Mouse (Mus musculus) liver, embryonic 12.5 days (tissue): ENCODE results near the gene Ap4m1. TPM values are rescaled to one million over a fixed set of nuclear protein-coding genes. Genes with fewer than 3 reads are reported as not detected.
"Not testable (repeated sequence)": the region's sequence is repeated elsewhere in the genome, so short reads cannot be mapped to it uniquely, and the experiment has no call there.

Source experiments
- ATAC-seq: fragments of 200-750 bp; cut with Nextera tagmentation; 2 replicates; pipeline ENCODE4 v1.8.0; 2017; ENCODE audit warnings: moderate number of reproducible peaks, mild to moderate bottlenecking, moderate library complexity
- H3K27ac ChIP-seq: fragments of 300-500 bp; sonication (generic); 2 replicates; pipeline ENCODE4 v1.5.1; 2016; ENCODE audit warnings: mild to moderate bottlenecking
- H3K27me3 ChIP-seq: fragments of 300-500 bp; sonication (generic); replicated peaks from 2 replicates; pipeline ENCODE4 v1.6.1; 2016; ENCODE audit warnings: mild to moderate bottlenecking, moderate library complexity
- H3K36me3 ChIP-seq: fragments of 300-500 bp; sonication (generic); 2 replicates; pipeline ENCODE4 v1.6.1; 2016; ENCODE audit warnings: mild to moderate bottlenecking, moderate library complexity
- H3K4me1 ChIP-seq: fragments of 300-500 bp; sonication (generic); 2 replicates; pipeline ENCODE4 v1.6.1; 2016
- H3K4me2 ChIP-seq: fragments of 300-500 bp; sonication (generic); 2 replicates; pipeline ENCODE4 v1.6.1; 2016; ENCODE audit warnings: mild to moderate bottlenecking, moderate library complexity
- H3K4me3 ChIP-seq: fragments of 300-500 bp; sonication (generic); 2 replicates; pipeline ENCODE4 v1.5.1; 2016; ENCODE audit warnings: mild to moderate bottlenecking, moderate library complexity
- H3K9ac ChIP-seq: fragments of 300-500 bp; sonication (generic); 2 replicates; pipeline ENCODE4 v1.6.1; 2016; ENCODE audit warnings: mild to moderate bottlenecking, moderate library complexity
- H3K9me3 ChIP-seq: fragments of 300-500 bp; sonication (generic); replicated peaks from 2 replicates; pipeline ENCODE4 v1.6.1; 2016; ENCODE audit warnings: mild to moderate bottlenecking, moderate library complexity
- WGBS: fragments of 180-500 bp; shearing (Covaris S2); methylation state at CpG from one replicate; pipeline ENCODE4 v1.1.7; 2016; ENCODE audit not compliant: insufficient replicate concordance; 5-methylcytosine and 5-hydroxymethylcytosine counted together
- microRNA counts: library from miRNA; unstranded; fragments of <30 nt; microRNA quantifications from one replicate; lab custom pipeline; 2017
- microRNA-seq: library from miRNA; unstranded; fragments of <30 nt; microRNA quantifications from one replicate; pipeline ENCODE4, GENCODE M21; 2017
- polyA plus RNA-seq: library from polyadenylated mRNA; unstranded; fragments of >200 nt; fragmentation: Nextera tagmentation; extraction: Ambion mirVana; gene quantifications from 2 replicates; pipeline ENCODE4 v1.2.1, GENCODE M21; 2016

Ap4m1 gene
- polyA plus RNA-seq, 1 experiment from 2014 or later, result 7.9 TPM

DNA sequence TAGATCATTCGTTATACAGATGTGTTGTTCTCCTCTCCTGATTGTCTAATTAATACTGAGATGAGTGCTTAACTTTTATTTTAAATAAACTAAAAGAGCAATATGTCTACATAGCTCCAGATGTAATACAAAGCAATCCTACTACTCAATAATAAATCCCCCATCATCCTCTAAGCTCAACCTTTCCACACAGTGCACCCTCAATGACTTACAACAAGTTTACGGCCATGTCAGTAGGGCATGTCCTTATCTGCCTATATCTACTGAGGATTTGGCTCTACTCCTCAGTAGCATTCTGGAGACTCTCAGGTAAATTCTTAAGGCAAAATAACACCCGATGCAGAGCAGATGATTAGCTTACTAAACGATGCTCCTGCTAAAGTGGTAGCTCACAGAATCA is 36.1 kb downstream of the Ap4m1 start:
- H3K27me3 ChIP-seq, result no peaks in the 10 kb centered on the region
- H3K4me2 ChIP-seq, result no peak overlapping the region
- no peak overlapping the region for H3K27ac ChIP-seq
- H3K9ac ChIP-seq, result no peak overlapping the region
- ATAC-seq, result no peak
- no peaks in the 10 kb centered on the region for H3K36me3 ChIP-seq
- no peaks in the 10 kb centered on the region for H3K4me1 ChIP-seq
- no peak overlapping the region for H3K4me3 ChIP-seq
- 66% methylated on average over 4 of the region's 4 CpGs for WGBS
- peaks cover 8% of the 10 kb centered on the region; the same call in 1 of the 2 replicates for H3K9me3 ChIP-seq

DNA sequence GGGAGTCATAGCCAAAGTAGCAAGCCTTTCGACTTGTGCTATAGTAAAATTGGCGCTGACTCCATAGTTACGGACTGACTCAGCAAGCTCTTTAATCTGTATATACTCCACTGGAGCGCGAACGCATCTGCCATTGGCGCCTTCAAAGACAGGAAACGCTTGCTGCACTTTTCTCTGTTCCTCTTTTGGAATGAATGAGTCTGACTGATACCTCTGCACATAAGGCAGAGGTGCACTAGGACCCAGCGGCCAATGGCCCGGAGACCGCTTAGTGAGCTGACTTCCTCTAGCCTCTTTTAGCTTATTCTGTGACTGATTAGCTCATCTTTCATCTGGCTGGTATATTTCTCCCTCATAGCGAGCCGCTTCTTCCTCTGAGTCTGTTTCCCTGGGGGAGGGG is 44.8 kb downstream of the Ap4m1 start:
- H3K27me3 ChIP-seq, H3K4me3 ChIP-seq, H3K4me1 ChIP-seq, H3K36me3 ChIP-seq, ATAC-seq, H3K9ac ChIP-seq, H3K4me2 ChIP-seq, H3K27ac ChIP-seq: not testable (repeated sequence)
- 84% methylated on average over 13 of the region's 13 CpGs for WGBS
- peaks cover 28% of the 10 kb centered on the region for H3K9me3 ChIP-seq

DNA sequence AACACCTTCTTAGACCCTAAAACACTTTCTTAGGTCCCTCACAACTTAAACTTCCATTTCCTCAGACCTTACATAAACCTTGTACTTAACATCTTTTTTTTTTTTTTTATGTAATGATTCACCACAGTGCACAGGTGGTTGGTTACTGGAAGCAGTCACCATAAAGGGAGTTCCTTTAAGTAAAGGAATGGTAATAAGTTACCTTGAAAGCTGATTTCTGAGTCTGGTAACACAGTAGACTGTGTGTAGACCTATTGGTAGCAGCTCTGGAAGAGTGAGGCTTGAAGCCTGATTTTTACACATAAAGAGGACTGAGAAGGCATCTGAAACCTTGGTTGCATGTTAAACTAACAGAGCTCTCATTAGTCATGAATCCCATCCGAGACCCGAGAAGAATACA is 48.1 kb downstream of the Ap4m1 start:
- WGBS, result 51% methylated on average over 2 of the region's 2 CpGs
- no peak overlapping the region for H3K27ac ChIP-seq
- H3K4me1 ChIP-seq, result no peaks in the 10 kb centered on the region
- no peak overlapping the region for H3K4me2 ChIP-seq
- no peak overlapping the region for H3K4me3 ChIP-seq
- no peak overlapping the region for H3K9ac ChIP-seq
- H3K27me3 ChIP-seq, result no peaks in the 10 kb centered on the region
- H3K9me3 ChIP-seq, result peaks cover 27% of the 10 kb centered on the region
- ATAC-seq, result no peak
- no peaks in the 10 kb centered on the region for H3K36me3 ChIP-seq

DNA sequence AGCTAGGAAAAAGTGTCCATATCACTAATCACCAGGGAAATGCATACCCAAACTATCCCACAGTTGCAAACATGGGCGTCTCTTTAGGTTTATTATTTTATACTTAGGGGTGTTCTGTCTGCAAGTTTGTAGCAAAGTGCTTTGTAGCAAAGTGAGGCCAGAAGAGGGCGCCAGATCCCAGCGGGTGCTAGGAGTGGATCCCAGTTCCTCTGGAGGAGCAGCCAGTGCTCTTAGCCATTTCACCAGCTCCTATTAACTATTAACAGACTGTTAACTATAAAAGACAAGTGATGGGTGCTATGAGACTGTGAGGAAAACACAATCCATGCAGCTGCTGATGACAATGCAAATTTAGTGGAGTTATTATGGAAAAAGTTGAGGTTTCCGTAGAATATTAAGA is 50.3 kb downstream of the Ap4m1 start:
- no peak for ATAC-seq
- Histone ChIP-seq H3K9me3 (peaks cover 6% of the 10 kb centered on the region; the same call in 1 of the 2 replicates), H3K4me3 (no peak overlapping the region), H3K4me2 (no peak overlapping the region), H3K27ac (no peak overlapping the region), H3K9ac (no peak overlapping the region), H3K36me3 (no peaks in the 10 kb centered on the region), H3K4me1 (no peaks in the 10 kb centered on the region), H3K27me3 (no peaks in the 10 kb centered on the region)
- WGBS, result 22% methylated on average over 4 of the region's 4 CpGs

DNA sequence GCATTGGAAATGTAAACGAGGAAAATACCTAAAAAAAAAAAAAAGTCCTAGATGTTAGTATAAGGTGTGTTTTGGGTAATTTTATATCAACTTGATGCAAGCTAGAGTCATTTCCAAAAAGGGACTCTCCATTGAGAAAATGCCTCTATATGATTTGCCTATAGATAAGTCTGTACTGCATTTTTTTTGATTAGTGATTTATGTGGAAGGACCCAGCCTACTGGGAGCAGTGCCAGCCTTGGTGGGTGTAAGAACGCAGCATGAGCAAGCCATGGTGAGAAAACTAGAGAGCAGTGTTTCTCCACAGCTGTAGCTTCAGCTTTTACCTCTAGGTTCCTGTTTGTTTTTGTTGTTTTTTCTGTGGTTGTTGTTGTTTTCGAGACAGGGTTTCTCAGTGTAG is 51.5 kb downstream of the Ap4m1 start:
- Histone ChIP-seq H3K9me3 (no peaks in the 10 kb centered on the region), H3K27ac (no peak overlapping the region), H3K4me1 (no peaks in the 10 kb centered on the region), H3K4me3 (no peak overlapping the region), H3K36me3 (no peaks in the 10 kb centered on the region), H3K27me3 (no peaks in the 10 kb centered on the region), H3K4me2 (no peak overlapping the region), H3K9ac (no peak overlapping the region)
- WGBS, result 46% methylated on average over 3 of the region's 3 CpGs
- no peak for ATAC-seq

DNA sequence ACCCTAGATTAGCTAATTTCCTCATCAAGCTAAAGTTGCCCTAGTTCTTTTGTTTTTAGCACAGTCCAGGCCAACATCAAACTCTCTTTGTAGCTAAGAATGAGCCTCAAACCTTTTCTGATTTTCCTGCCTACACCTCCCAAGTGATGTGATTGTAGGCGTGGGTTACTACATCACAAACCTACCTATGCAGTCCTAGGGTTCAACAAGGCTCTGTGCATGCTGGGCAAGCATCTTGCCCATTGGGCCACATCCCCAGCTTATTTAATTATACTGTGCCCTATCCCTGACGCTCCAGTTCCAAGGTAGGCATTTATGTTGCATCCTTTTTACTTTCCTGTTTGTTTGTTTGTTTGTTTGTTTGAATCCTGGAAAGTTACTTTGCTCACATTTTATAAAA is 53.9 kb downstream of the Ap4m1 start, which contains the start of gene Nxpe5:
Gene Nxpe5, plus strand, starts transcription at position 199 of the 400 bp plus-strand sequence.
- H3K27ac ChIP-seq, result no peak within 1 kb of the TSS
- H3K36me3 ChIP-seq, result no peaks in the 10 kb centered on the region
- ATAC-seq, result no peak
- no peaks in the 10 kb centered on the region for H3K4me1 ChIP-seq
- H3K9ac ChIP-seq, result no peak within 1 kb of the TSS
- no peak within 1 kb of the TSS for H3K4me3 ChIP-seq
- H3K27me3 ChIP-seq, result no peaks in the 10 kb centered on the region
- no peak within 1 kb of the TSS for H3K4me2 ChIP-seq
- WGBS, result 48% methylated on average over 2 of the region's 2 CpGs
- H3K9me3 ChIP-seq, result no peaks in the 10 kb centered on the region

DNA sequence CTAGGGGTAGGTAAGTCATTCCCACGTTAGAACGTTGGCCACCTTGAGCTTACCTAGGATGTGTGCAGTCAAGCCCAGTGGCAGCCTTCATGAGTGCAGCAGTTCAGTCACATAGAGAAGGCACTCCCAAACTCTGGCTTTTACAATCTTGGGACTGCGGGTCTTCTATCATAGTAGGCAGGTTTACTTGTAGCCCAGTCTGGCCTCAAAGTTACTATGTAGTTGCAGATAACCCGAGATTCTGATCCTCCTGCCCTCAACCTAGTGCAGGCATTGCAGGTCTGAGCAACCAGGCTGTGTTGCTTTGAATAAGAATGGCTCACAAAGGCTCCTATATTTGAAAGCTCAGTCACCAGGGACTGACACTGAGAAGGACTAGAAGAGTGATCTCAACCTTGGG is 54.7 kb downstream of the Ap4m1 start:
- H3K27me3 ChIP-seq, result no peaks in the 10 kb centered on the region
- 43% methylated on average over 4 of the region's 4 CpGs for WGBS
- H3K27ac ChIP-seq, result no peak overlapping the region
- no peak overlapping the region for H3K9ac ChIP-seq
- no peaks in the 10 kb centered on the region for H3K36me3 ChIP-seq
- H3K4me3 ChIP-seq, result no peak overlapping the region
- H3K9me3 ChIP-seq, result no peaks in the 10 kb centered on the region
- H3K4me1 ChIP-seq, result no peaks in the 10 kb centered on the region
- no peak for ATAC-seq
- no peak overlapping the region for H3K4me2 ChIP-seq

DNA sequence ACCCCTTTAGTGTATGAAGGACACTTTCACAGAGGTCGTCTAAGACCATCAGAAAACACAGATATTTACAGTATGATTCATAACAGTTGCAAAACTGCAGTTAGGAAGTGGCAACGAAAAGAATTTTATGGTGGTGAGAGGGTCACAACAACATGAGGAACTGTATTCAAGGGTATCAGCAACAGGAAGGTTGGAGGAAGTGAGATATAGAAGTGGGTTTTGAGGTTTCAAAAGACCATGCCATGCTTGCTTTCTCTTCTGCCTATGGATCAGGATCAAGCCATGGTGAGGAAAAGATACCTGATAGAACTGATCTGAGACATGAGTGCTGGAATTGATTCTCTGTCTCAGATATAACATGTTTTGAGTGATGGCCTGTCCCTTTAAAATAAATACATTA is 55.6 kb downstream of the Ap4m1 start:
- Histone ChIP-seq H3K27ac (no peak overlapping the region), H3K4me2 (no peak overlapping the region), H3K4me1 (no peaks in the 10 kb centered on the region), H3K27me3 (no peaks in the 10 kb centered on the region), H3K9me3 (no peaks in the 10 kb centered on the region), H3K4me3 (no peak overlapping the region), H3K9ac (no peak overlapping the region), H3K36me3 (no peaks in the 10 kb centered on the region)
- no peak for ATAC-seq
- 9% methylated on average over 2 of the region's 2 CpGs for WGBS

DNA sequence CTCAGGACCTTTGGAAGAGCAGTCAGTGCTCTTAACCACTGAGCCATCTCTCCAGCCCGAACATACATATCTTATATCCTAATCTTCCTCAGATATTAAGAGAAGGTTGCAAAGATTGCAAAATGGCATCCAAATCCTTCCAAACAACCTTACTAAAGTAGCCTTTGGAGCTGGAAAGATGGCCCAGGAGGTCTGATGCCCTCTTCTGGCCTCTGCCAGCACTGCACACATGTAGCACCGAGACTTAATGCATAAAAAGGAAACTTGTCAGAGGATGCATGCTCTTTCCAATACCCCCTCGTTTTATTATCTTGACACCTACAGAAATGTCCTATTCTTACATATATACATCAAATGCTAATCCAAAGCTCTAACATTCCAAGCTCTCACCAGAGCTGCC is 56.2 kb downstream of the Ap4m1 start:
- H3K27ac ChIP-seq, result no peak overlapping the region
- H3K9ac ChIP-seq, result no peak overlapping the region
- WGBS, result 25% methylated on average over 3 of the region's 3 CpGs

DNA sequence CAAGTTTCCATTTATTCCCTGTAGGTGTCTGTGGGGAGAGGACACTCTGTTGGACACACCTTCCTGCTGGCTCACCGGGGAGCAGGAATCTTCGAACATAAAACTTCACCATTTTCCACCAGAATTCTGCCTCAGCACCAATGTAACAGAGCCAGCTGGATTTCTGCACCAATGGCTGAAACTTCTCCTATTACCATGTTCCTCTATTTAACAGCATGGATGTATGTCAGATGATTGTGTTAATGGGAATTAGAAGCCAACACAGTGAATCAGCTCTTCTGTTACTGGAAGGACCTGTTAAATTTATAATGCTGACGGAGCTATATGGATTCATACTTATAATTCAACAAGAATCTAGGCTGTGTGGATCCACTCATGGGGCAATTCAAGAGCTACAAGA is 57.7 kb downstream of the Ap4m1 start:
- Histone ChIP-seq H3K9ac (no peak overlapping the region), H3K4me1 (no peaks in the 10 kb centered on the region), H3K27me3 (no peaks in the 10 kb centered on the region), H3K36me3 (no peaks in the 10 kb centered on the region), H3K4me3 (no peak overlapping the region), H3K9me3 (no peaks in the 10 kb centered on the region), H3K27ac (no peak overlapping the region), H3K4me2 (no peak overlapping the region)
- WGBS, result 76% methylated on average over 3 of the region's 3 CpGs
- ATAC-seq, result no peak

More for the DNA sequence above, 56.2 kb downstream of the Ap4m1 start:
- Histone ChIP-seq H3K27me3 (no peaks in the 10 kb centered on the region), H3K4me1 (no peaks in the 10 kb centered on the region), H3K36me3 (no peaks in the 10 kb centered on the region), H3K9me3 (no peaks in the 10 kb centered on the region), H3K4me3 (no peak overlapping the region), H3K4me2 (no peak overlapping the region)
- no peak for ATAC-seq

MicroRNAs encoded within 50 kb of the gene (microRNA counts, 519-probe panel; counts per million panel counts)
- microRNA mmu-miR-106b (lab: Ali Mortazavi, UCI), result 5,348 counts per million, percentile 87 among the panel's probes with 10 or more counts
- microRNA mmu-miR-25 (lab: Ali Mortazavi, UCI), result 8,149 counts per million, percentile 99 among the panel's probes with 10 or more counts
- 6,088 counts per million, percentile 92 among the panel's probes with 10 or more counts for microRNA mmu-miR-93 (lab: Ali Mortazavi, UCI)

Small RNA genes lying within 50 kb of the gene (microRNA-seq; reads per million reads assigned to microRNA genes)
- 13,254 reads per million, percentile 95 among the genes with 10 or more reads in this experiment for gene Mir106b
- 1,463 reads per million, percentile 78 among the genes with 10 or more reads in this experiment for gene Mir25
- 23,269 reads per million, percentile 97 among the genes with 10 or more reads in this experiment for gene Mir93

Other genes with a start within 250 kb of the Ap4m1 start
- gene Gjc3, start 208.9 kb upstream of the Ap4m1 start, polyA plus RNA-seq, result not detected in 2 replicates
- gene Azgp1, start 190.5 kb upstream of the Ap4m1 start, polyA plus RNA-seq, result not detected in 2 replicates
- gene Smok3a, start 150.7 kb upstream of the Ap4m1 start, polyA plus RNA-seq, result not detected in 2 replicates
- not detected in 2 replicates for gene Smok3b, start 150.6 kb upstream of the Ap4m1 start, polyA plus RNA-seq
- gene Smok3c, start 118.8 kb upstream of the Ap4m1 start, polyA plus RNA-seq, result not detected in 2 replicates
- gene Zkscan1, start 86.9 kb upstream of the Ap4m1 start, polyA plus RNA-seq, result 7.3 and 8.2 TPM in 2 replicates
- 19.0 and 19.6 TPM in 2 replicates for gene Zscan21, start 55.1 kb upstream of the Ap4m1 start, polyA plus RNA-seq
- 4.8 and 5.7 TPM in 2 replicates for gene Zfp113, start 16.3 kb upstream of the Ap4m1 start, polyA plus RNA-seq
- 181 and 191 TPM in 2 replicates for gene Cops6, start 10.9 kb upstream of the Ap4m1 start, polyA plus RNA-seq
- gene Mcm7, start 420 bp downstream of the Ap4m1 start, polyA plus RNA-seq, result 268 and 271 TPM in 2 replicates
- 58.0 and 58.2 TPM in 2 replicates for gene Taf6, start 15.4 kb downstream of the Ap4m1 start, polyA plus RNA-seq
- gene Cnpy4, start 15.5 kb downstream of the Ap4m1 start, polyA plus RNA-seq, result 20.3 and 21.3 TPM in 2 replicates
- 4.3 TPM in 2 replicates for gene Mblac1, start 22.3 kb downstream of the Ap4m1 start, polyA plus RNA-seq
- gene Nxpe5, start 53.9 kb downstream of the Ap4m1 start, polyA plus RNA-seq, result not detected in 2 replicates
- 31.3 and 31.8 TPM in 2 replicates for gene Lamtor4, start 83.5 kb downstream of the Ap4m1 start, polyA plus RNA-seq
- 8.7 and 8.9 TPM in 2 replicates for gene BC037034, start 92.0 kb downstream of the Ap4m1 start, polyA plus RNA-seq
- 0.18 and 0.32 TPM in 2 replicates for gene Gal3st4, start 100.8 kb downstream of the Ap4m1 start, polyA plus RNA-seq
- 0.04 TPM in 1 of 2 replicates, not detected in the other for gene Gm43720, start 108.0 kb downstream of the Ap4m1 start, polyA plus RNA-seq
- gene Gpc2, start 108.0 kb downstream of the Ap4m1 start, polyA plus RNA-seq, result 2.4 and 2.5 TPM in 2 replicates
- 3.1 and 3.9 TPM in 2 replicates for gene Stag3, start 108.2 kb downstream of the Ap4m1 start, polyA plus RNA-seq
- gene Pvrig, start 170.0 kb downstream of the Ap4m1 start, polyA plus RNA-seq, result 0.23 and 0.41 TPM in 2 replicates